Mouse (Mus musculus) layer of hippocampus, postnatal 25 days (tissue): ENCODE measurements at regions not wholly inside any gene's neighbourhood (a gene's known extent, or its start where the extent isn't known, plus 50 kb on each side); places are given as distances from the start of the nearest gene placed in this dataset.

Experiments
- DNase-seq, 2 experiments: peaks; one replicate each; pipeline ENCODE4 v3.0.0; 2022; ENCODE audit warnings: mixed read lengths in 2 of 2, low spot score in 1 of 2; ENCODE audit errors: extremely low spot score in 1 of 2

- DNase-seq = no peak
These were observed 221.0 kb upstream of the Zic1 start for GRCm38 (mm10) chr9:91586635-91587034.

DNA sequence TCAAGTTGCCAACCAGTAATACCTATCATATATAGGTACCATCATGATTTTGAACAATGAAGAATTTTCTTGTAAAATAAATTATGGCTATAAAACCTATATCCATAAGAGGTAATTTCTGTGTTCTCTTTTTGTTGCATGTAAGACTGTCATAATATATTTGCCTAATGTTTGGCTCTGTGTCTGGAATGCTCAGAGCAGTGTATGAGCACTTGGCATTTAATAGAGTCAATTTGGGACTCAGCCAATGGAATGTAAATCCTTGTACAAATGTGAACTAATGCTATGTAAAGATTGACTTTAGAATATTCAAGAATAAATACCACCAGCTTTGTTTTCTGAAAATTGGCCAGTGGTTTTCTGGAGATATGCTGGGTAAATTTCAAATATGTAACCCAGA is 208.5 kb upstream of the Zic1 start:
- DNase-seq = no peak

- DNase-seq = no peak
These were observed 200.5 kb upstream of the Zic1 start for GRCm38 (mm10) chr9:91566006-91566641.

DNA sequence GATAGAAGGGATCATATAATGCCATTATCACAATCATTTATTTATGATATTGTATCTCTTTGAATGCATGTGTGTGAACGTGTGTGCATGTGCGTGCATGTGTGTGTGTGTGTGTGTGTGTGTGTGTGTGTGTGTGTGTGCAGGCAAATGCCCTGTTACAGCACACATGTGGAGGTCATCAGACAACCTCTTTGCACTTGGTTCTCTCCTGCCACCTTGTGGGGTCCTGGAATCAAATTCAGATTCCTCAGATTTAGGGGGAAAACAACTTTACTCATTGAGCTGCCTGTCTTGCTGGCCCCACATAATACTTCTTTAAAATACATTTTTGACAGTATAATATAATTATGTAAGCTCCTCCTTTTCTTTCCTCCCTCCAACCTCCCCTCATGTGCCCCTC is 195.7 kb upstream of the Zic1 start:
- DNase-seq = no peak

- DNase-seq = no peak
These were observed 194.2 kb upstream of the Zic1 start for GRCm38 (mm10) chr9:91559794-91560193.

DNA sequence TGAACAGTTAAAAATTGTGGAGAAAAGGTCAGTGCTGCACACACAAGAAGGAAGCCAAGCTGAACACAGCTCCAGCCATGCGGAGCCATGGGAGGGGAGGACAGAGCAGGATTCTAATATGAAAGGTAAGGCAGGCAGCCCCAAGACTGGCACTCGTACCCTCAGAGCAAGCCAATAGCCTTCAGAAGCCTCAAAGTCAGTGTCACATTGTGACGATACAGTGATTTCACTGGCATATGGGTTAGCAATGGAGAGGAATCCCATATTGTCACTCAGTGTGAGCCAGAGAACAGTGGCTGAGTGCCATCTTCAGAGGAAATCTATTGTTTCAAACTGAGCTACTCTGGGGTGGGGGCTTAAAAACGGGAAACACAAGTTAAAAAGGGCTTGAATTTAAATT is 181.4 kb upstream of the Zic1 start:
- no peak for DNase-seq

DNA sequence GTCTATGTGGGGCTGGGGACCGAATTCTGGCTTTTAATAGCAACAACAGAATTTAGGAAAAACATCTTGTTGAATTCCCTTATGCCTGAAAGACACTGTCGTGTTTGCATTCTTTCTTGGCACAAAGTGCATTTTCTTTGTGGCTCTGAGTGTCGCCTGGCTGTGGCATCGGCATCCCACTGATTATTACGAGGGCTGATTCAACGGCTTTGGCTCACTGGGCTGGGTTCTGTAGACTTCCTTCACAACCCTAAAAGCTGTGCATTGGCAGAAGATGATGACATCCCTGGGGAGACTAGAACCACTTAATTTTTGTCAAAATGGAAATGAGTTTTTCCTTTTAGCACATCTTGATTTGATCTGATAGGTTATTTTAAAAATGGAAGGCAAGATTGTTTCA is 179.8 kb upstream of the Zic1 start:
- no peak for DNase-seq

GRCm38 (mm10) chr9:91528838-91529475 is 163.3 kb upstream of the Zic1 start:
- no peak for DNase-seq

DNA sequence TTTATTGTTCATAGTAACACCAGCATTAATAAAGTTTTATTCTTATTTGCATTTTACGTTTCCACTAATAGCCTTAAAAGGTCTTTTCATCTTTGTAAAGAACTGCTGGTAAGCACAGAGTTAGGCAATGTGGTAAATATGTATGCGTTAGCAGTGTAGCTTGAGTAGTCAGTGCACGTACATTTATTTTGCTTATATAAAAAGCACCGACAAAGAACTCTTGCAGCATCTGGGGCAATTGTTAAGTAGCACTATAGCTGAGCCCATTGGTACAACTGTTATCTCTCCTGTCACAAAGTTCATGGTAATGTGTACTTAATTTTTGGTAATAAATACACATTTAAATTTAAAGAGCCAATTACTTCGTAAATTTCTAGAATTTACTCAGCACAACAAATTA is 162.8 kb upstream of the Zic1 start:
- DNase-seq = no peak

- DNase-seq = no peak
These were observed 154.9 kb upstream of the Zic1 start for GRCm38 (mm10) chr9:91520521-91520920.

GRCm38 (mm10) chr9:91509672-91510071 is 144.1 kb upstream of the Zic1 start:
- DNase-seq = no peak

- no peak for DNase-seq
These were observed 138.2 kb upstream of the Zic1 start for GRCm38 (mm10) chr9:91503657-91504329.

DNA sequence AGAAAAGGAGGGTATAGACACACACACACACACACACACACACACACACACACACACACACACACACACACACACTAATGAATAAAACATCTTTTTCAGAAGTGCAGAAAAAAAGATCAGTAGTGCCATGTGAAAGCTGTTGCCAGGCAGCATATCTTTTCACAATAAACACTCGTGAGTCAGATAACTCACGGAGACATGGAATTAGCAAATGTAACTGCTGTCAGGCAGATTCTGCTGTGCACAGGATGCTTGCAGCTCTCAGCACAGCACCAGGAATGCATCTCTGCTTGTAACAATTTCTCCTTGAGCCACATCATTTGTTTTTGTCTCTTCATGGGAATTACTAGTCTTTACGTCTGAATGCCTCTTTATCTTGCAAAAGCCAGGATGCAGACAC is 111.0 kb upstream of the Zic1 start:
- DNase-seq = no peak

- no peak for DNase-seq
These were observed 97.3 kb upstream of the Zic1 start for GRCm38 (mm10) chr9:91462713-91463425.

DNA sequence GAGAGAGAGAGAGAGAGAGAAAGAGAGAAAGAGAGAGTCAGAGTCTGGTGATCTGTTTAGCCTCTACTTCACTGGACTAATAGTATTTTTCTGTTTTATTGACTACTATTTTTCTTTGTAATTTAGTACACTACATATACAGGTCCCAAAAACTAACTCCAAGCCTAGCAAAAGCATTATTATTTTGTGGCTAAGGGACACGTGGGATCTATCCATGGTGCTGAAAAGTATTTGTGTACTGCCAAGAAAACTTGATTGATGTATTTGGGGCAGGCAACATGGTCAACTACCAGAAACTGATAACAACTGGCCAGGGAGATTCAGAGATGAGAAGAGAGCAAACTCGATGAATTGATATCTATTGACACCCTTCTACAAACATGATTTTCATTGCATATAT is 94.3 kb upstream of the Zic1 start:
- DNase-seq = no peak

- no peak for DNase-seq
These were observed 91.2 kb upstream of the Zic1 start for GRCm38 (mm10) chr9:91456843-91457242.

- DNase-seq = no peak
These were observed 90.7 kb upstream of the Zic1 start for GRCm38 (mm10) chr9:91456253-91456823.

DNA sequence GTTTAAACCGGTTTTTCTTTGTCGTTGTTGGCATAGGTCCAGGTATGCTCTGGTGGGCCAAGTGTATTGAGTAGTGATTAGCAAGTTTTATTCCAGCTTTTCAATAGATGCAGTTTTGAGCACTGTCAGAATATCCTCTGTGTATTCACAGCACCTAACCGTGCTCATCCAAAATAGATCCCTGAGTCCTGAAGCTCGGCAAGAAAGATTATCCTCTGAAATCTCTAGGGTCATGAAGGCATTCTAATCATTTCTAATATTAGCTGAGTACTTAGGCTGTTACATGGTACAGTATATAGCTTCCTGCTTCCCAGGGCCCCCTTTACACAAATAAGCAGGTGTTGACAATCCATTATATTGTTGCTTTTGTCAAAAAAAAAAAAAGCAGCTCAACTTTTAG is 73.5 kb upstream of the Zic1 start:
- DNase-seq = no peak
